Mouse (Mus musculus): ENCODE results near the gene Ces2g.

DNA sequence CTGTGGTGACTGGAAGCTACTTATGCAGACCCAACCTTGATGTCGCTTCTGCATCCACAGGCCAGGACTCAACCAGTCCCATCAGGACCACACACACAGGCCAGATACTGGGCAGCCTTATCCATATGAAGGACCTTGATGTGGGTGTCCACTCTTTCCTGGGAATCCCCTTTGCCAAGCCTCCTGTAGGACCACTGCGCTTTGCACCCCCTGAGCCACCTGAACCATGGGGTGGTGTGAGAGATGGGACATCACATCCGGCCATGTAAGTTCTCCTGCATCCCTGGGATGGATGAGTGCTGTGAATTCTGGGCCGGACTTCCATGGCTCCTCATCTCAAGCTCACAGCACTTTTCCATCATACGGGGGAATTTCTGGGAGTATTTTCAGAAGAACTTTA lies 52.9 kb downstream of the Ces2g start:
- TF ChIP-seq CTCF (conservative IDR thresholded peaks at IDR 0.05; ENCODE audit: insufficient read depth, insufficient read length, low read depth, low read length) (no peak), POLR2A (IDR thresholded peaks at IDR 0.05; ENCODE audit: low read depth, low read length) (no peak)

Measured in kidney, adult 2 months (tissue).